Mouse (Mus musculus) cerebellum, postnatal 10 days (tissue): ENCODE results near the gene Gm13199.
A peak's percentile ranks its signal among the peaks of the same experiment; 100 is the strongest.

Experiments used
- DNase-seq, 2 experiments: peaks; one replicate each; pipeline ENCODE4 v3.0.0; 2021; ENCODE audit warnings: mixed read lengths in 2 of 2

Gm13199 gene

GRCm38 (mm10) chr2:5862834-5863233, at the start of gene Gm13199:
TSS of gene Gm13199 (minus strand) at chr2:5862934.
- no peak for DNase-seq

DNA sequence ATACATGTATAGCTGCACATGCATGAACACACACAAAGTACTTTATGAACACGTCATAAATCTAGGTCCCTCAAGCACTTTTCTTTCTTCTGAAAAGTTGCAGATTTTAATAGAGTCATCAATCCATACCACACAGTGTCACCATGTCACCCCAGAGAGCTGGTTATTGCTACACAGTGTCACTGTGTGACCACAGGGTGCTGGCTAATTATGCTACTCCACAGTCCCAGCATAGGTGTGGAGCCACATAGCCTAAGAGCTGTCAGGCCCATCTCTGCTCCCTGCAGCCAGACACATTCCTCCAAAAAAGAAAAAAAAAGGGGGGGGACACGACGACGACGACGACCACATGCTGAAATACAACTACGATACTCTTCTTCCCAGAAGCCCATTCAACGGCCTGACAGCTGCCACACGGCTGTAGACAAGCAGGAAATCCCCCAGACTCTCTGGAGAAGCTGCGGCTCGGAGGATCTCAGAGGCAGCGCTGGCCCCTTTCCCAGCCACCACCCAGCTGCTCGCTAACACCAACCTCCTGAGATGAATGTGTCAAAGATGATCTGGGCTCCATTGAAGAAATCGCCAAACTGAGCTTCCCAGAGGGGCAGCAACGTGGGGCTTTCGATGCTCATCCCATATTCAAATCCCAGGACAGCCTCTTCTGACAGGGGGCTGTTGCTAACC, 48.7 kb upstream of the Gm13199 start:
- DNase-seq, result peak; percentile 46 to 51

- DNase-seq, result peak; percentile 52 to 72
These were observed 43.9 kb upstream of the Gm13199 start for GRCm38 (mm10) chr2:5906625-5907024.

DNA sequence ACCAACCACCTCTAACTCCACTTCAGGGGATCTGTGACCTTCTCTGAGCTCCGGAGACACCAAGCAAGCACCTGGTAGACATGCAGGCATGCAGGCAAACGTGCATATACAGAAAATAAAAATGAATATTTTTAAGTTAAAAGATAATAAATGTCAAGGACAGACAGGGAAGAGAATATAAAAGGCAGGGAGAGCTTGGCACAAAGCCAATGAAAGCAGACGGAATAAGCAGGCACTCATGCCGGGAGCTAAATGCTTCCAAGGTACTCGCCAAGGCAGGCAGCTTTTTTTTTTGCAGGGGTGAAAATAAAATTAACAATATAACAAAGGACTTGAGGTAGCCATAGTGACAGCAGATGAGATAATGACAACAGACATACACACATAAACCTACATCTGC, 43.4 kb upstream of the Gm13199 start:
- peak; percentile 79 to 84 for DNase-seq

DNA sequence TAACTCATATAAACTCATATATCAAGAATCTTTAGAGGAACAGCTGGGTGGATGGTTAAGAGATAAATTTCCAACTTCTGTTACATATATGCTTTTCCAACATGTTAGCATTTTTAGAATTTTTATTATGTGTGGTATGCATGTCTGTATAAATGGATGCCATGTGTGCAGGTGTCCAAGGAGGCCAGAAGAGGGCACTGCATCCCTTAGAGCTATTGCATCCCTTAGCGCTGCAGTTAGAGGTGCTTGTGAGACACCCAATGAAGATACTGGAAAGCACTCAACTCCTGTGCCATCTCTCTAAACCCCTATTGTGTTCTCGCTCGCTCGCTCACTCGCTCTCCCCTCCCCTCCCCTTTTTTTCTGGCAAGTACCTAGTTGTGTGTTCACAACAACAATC, 37.4 kb upstream of the Gm13199 start:
- DNase-seq, result peak; percentile 62

DNA sequence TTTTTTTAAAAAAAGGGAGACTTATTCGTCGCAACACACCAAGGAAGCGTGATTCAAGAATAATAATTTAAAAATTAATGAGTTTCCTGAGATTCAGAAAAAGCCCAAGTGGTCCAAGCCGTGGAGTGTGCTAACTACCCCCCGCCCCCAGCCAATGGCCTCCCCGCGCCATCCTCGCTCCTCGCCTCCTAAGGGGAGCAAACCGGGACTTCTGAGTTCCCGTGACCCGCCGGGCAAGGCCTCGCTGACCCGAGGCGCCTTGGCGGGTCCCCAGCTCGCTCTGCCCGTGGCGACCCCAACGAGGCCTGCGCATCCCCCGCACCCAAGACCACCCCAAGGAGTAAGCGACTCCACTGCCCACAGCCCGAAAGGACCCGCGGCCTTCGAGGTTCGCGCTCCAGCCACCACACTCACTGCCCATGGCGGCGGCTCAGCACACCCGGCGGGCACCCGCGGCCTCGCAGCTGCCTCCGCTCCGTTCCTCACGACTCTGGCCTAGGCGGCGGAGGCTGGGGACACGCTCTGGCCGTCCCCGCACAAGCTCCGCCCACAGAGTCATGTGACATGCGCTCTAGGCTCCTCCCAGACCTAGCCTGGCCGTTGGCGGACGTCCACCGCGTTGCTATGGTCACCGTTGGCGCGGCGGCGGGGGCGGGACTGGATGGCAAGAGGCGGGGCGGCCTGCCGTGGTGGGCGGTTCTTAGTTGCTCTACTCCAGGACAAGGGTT, 32.3 kb upstream of the Gm13199 start, which contains the start of gene Sec61a2:
Gene Sec61a2 (minus strand): TSS at position 590 of the 728 bp plus-strand sequence.
- peak; percentile 100 for DNase-seq

DNA sequence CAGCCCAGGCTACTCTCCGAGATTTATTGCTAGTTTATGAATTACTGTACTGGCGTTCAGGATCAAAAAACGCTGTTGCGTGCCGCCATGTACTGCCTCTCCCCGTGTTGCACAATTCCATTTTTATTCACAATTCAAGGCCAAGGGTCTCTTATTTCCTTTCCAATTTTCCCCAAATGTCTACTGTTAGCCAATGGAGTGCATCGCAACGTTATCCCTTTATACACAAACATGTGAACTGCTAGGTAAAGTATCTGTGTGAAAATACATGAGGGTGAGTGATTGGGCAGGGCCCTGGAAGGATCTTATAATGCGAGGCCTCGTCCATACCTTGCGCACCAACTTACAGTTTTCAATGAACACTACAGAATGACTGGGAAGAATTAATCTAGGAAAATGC, 31.6 kb upstream of the Gm13199 start:
- DNase-seq, result no peak

GRCm38 (mm10) chr2:5889412-5889811, 26.7 kb upstream of the Gm13199 start:
- DNase-seq, result no peak

DNA sequence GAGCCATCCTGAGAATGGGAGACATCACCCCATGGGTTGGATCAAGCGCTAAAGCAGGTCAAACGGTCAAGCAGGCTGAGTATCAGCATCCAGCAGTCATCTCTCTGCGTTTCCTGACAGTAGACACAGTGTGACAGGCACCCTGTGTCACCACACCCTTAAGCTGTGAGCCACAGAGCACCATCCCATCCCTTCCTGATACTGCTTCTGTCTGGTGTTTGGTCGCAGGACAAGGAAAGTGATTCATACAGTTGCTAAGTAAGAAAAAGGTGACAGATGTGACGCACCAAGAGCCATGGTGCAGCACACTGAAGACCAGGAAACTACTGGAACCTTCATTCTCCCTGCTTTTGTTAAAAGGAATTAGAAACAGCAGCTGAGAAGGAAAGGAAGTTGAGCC, 26.1 kb upstream of the Gm13199 start:
- DNase-seq, result no peak

GRCm38 (mm10) chr2:5877446-5877845, 14.7 kb upstream of the Gm13199 start:
- DNase-seq, result no peak

DNA sequence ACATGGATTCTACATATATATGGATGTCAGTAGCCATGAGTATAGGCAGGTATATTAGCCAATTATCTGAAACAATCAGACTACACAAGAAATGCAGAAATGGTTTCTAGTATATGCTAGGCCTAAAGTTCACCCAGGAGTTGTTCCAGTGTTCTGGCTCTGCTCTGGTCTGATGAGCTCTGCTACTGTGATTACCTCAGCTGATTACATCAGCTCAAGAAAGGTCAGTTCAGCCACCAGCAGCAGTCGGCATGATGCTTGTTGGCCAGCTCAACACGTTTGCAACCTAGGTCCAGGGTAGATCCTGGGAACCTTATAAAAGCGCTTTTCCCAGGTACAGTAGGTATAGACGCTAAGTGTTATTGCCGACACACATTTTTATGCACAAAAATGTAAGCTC, 7.0 kb upstream of the Gm13199 start:
- DNase-seq, result no peak

DNA sequence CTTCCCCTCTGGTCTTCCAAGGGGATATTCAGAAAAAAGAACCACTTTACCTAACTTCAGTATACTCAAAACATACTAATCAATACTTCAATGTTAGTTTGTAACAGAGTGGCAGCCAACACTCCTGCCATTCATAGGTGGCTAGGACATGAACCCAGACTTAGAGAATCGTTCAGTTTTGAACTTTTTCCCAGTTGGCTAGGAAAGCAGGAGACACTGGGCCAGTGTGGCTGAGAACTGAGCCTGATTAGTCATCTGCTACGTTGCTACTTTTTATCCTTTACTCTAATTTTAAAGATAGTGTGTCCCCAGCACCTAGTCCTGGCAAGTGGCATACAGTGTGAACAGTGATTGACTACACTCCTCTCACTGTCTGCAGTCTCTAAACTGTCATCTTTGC, 4.9 kb upstream of the Gm13199 start:
- no peak for DNase-seq

DNA sequence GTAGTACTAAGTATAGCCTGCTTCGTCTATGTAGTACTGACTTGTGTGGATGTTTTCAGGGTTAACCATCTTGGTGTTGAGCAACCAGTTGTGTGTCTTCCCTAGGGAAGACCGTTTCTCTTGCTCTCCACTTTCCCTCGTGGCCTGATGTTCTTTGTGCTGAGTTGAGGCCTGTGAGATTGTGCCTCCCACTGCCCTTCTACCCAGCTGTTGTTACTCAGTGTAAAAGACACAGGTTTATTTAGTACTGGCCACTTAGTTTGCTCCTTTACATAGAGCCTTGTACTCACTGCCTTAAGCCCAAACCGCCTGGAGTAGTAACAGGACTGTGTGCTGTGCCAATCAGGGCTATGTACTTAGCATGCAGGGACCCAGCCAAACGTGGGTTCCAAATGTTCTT, 10.9 kb downstream of the Gm13199 start:
- no peak for DNase-seq

DNA sequence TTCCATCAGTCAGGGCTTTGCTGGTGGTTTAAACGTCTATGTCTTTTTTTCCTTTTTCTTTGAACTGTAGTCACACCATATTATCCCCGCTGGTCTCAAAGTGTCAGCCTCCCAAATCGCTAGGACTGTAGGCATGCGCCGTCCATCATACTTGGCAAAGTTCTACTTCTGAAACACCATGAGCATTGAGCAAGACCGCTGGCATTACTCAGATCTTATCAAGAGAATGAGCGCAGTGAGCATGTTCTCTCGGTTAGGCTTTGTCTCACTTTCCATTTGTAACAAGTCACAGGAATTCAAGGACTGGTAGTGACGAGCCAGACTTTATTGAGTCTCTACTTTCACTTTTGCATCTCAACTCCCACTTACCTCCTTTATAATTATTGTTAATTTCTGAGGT, 11.6 kb downstream of the Gm13199 start:
- no peak for DNase-seq

- peak; percentile 13 to 22 for DNase-seq
These were observed 16.9 kb downstream of the Gm13199 start for GRCm38 (mm10) chr2:5845826-5846225.

- peak; percentile 92 to 93 for DNase-seq
These were observed 17.7 kb downstream of the Gm13199 start, which contains the start of the genes Nudt5 and Cdc123 for GRCm38 (mm10) chr2:5844873-5845631. TSS of gene Nudt5 (plus strand) at chr2:5845019. TSS of gene Cdc123 (minus strand) at chr2:5845164.

GRCm38 (mm10) chr2:5844181-5844872, 18.4 kb downstream of the Gm13199 start:
- DNase-seq, result no peak

DNA sequence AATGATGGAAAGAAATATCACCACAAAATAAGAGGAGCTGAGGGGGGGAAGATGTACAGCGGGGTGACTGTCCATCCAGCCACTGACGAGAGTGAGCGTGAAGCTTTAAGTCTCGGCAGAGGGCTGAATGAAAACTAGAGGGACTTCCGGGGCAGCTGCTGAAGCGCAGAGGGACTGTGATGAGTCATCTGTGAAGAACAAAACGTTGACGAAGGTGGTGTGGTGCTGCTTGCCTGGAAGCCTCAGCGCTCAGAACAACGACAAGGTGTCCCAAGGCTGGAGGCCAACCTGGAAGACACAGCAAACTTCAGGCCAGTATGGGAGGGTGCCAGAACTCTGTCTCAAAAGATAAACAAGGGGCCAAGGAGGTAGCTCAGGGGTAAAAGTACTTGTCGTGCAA, 21.9 kb downstream of the Gm13199 start:
- no peak for DNase-seq

GRCm38 (mm10) chr2:5825265-5825913, 37.3 kb downstream of the Gm13199 start:
- no peak for DNase-seq

- DNase-seq, result no peak
These were observed 38.0 kb downstream of the Gm13199 start for GRCm38 (mm10) chr2:5824685-5825084.

GRCm38 (mm10) chr2:5824213-5824612, 38.5 kb downstream of the Gm13199 start:
- DNase-seq, result peak in 1 of 2 experiments; percentile 12

GRCm38 (mm10) chr2:5822449-5822848, 40.3 kb downstream of the Gm13199 start:
- no peak for DNase-seq
